Mouse (Mus musculus): ENCODE measurements around the gene Mapre1.

DNA sequence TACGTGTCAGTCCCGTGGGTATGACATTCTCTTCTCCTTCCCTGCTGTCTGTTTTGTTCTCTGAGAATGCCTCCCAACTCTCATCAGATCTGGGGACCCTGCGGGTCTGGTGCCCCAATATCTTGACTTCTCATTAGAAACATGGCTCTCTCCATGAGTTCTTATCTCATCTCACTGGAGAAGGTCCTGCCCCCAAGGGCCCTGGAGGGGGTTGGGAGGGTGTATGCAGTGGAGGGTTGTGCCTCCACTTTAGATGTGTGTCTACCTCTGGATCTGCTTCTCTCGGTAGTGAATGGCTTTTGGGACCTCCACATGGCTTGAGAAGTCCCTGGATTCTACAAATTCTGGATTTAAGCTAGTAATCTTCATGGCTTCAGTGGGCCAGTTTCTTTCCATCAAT lies 40.1 kb downstream of the Mapre1 start:
- TF ChIP-seq CTCF (IDR thresholded peaks at IDR 0.05; ENCODE audit: control insufficient read depth, insufficient read depth, insufficient replicate concordance, low read depth, low read length) (no peak), POLR2A (IDR thresholded peaks at IDR 0.05; ENCODE audit: control insufficient read depth, low read depth, low read length) (no peak)
